Mouse (Mus musculus): ENCODE data around the gene D6Ertd527e.

D6Ertd527e gene

DNA sequence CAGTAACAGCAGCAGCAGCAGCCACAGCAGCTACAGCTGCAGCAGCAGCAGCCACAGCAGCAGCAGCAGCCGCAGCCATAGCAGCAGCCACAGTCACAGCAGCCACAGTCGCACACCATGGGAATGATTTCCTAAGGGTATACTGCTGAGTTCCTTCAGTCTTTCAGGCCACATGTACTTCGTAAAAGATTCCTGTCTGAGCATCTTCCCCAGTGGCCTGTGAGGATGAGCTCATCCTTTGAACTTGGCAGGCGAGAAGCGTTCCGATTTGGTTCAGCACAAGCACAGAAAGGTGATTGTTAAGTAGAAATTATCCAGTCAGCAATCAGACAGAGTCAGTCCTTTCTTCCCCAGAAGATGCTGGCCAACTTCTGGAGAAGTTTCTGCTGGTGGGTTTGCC lies 7.6 kb downstream of the D6Ertd527e start:
- no peak for DNase-seq (ENCODE audit: low spot score)

DNA sequence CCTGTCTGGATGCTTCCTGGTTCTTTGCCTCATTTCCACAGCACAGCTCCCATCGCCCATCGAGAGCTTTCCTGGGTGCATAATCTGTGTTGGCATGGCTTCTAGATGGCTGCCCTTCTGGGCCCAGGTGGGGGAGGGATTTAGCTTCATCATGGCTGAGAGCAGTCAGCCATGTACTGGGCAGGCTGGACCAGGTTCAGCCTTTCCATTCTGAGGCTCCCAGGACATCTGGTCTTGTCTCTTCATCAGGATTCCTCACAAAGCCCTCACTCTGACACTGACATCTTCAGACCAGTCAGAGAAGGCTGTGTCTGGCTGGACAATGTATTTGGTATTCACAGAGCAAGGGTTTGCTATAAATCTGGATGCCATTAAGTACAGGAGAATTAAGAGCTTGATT lies 11.4 kb downstream of the D6Ertd527e start:
- no peak for DNase-seq (ENCODE audit: low spot score)

DNA sequence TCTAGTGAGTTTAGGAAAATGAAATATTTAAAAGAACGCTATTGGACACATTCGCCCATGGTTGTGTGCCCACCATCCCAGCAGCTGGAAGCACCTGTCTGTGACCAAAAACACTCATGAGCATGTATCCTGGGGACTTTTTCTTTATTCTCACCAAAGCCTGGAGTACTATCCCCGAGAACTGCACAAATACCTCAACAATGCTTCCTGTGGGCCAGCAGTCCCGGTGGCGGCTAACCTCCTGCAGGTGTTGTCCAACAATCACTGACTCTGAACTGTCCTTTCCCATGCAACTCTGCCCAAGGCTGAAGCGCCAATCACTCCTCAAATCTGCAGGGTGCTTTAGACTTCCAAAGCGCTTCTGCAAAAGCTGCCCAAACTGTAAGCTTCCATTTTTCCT lies 12.1 kb downstream of the D6Ertd527e start:
- no peak for DNase-seq (ENCODE audit: low spot score)

DNA sequence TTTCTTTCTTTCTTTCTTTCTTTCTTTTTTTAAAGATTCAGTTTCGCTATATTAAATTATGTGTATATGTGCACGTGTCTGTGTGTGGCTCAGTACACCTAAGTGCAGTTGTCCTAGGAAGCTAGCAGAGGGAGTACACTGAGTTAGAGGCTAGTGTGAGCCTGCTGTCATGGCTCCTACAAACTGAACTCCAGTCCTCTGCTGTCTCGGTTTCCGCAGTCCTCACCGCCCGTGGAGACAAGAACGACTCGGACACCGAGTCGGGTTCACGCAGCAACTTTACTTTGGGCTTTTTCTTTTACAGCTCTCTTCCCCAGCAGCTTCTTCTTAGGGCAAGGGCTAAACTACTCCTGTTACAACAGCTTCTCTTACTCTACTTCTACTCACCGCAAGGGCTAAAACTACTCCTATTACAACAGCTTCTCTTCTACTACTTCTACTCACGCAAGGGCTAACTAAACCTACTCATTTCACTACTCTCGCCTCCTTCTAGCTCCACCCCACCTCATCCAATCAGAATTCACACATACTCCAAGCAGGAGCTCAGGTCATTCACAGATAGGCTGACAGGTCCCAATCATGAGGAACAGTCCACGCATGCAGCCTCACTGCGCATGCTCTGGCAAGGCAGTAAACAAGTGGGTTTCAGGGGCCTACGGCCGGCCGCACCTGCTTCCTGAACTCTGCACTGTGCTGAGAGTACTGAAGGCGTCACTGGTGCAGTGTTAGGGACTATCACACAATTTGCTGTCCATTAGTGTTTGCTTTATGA lies 14.7 kb downstream of the D6Ertd527e start:
- DNase-seq (ENCODE audit: low spot score): peak; percentile 83

DNA sequence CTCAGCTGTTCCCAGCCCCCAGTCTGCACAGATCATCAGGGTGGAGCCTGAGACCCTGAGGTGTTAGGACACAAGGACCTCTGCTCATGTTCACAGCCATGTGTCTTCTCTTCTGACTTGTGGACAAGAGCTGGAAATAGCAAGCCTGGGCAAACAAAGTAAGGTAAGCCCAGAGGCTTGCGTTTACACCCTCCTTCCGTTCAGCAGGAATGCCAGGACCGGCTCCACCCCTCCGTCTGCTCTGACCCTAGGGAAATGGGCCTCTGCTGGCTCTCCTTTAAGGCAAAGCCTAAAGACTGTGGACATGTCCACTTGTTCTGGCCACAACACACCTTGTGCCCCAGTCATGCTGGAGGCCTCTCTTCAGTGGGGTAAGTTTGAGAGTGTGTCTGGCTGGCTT lies 15.4 kb downstream of the D6Ertd527e start:
- DNase-seq (ENCODE audit: low spot score): no peak

DNA sequence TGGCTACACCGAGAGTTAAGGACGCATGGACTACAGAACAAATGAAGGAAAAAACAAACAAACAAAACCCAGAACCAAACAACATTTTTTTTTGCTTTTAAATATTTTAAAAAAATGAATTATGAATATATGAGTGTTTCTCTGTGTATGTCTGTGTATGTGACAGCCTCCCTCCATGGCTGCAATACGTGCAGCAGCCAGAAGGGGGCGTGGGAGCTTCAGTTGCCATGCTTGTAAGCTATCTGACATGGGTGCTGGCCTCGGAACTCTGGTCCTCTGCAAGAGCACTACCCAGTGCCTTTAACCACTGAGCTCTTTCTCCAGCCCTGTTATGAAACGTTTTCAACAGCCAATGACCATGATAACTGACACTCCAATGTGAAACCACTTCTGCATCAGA lies 16.1 kb downstream of the D6Ertd527e start:
- no peak for DNase-seq (ENCODE audit: low spot score)

DNA sequence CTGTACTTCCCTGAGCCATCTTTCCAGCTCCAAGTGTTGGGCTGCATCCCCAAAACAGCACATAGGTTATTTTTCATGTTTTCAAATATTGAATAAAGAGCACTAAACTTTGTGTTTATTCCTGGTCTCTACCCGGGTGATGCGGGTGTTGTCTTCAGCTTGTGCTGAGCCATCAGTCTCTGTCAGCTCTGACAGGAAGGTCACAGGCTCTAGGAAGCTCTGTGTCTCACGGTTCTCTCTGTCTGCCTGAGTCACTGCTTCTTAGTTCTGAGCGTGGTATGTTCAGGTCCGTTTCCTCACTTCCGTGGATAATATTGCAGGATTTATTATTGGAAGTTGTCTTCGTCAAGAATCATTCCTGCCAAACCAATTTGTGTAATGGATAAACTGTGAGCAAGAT lies 17.4 kb downstream of the D6Ertd527e start:
- DNase-seq (ENCODE audit: low spot score): no peak

DNA sequence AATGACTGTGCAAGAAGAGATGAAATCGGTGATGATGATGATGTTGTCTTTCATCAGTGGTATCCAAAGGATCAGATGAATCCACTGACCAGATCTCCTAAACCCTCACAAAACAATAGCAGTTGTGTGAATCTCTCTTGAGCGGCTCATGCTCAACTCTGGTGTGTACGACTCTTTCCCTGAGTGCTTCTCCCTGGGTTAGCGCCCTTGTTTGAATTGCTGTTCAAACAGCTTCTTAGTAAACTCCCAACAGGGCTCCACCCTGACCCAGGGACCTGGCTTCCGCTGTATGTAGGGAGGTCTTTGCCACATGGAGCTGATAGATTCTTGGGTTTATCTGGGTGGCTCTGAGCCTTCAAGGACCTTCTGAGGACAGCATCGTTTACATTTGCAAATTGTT lies 18.9 kb downstream of the D6Ertd527e start:
- no peak for DNase-seq (ENCODE audit: low spot score)

DNA sequence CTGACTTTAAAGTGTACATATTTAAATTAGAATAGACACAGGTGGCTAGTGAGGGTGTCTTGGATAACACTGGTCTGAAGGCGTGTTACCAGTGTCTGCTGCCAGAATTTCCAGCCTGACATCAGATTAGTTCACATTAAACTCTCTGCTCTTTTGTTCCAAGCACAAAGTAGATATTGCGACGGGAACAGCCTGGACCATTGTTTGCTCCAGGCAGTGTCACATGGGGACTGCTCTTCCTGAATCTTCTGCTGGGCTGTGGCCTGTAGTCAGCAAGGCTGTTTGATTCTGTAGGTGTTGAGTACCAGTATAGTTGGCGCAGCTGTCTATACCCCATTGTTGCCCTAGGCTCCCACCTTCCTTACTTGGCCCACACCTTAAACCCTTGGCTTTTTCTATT lies 19.4 kb downstream of the D6Ertd527e start:
- DNase-seq (ENCODE audit: low spot score): no peak

DNA sequence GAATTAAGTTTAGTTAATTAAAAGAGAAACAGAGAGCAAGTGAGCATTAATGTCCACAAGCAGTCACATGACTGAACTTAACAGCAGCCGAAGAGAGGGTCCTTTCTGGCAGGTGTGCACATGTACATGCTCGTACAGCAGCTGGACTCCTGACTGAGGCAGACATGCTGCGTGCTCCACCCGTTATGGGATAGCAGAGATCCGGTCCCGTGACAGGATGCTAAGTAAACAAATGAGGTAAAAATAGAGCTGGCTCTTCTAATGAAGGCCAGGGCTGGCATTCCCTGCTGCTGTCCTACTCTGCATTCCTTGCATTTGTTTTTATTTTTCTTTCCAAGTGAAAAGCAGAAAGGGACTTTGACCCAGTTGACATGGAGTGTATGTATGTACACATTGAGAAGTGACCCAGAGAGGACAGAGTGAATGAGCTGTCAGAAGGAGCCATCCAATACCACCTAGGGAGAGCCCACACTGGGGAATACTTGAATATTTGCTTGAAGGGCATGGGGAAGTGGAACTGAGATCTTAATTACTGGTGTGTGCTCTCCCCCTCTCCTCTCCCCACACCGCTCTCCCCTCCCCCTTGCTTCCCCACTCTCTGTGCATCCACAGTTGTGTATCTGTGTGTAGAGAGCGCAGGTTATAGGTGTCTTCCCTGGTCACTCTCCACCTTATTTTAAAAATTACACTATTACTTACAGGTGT lies 22.7 kb downstream of the D6Ertd527e start:
- DNase-seq (ENCODE audit: low spot score): no peak

DNA sequence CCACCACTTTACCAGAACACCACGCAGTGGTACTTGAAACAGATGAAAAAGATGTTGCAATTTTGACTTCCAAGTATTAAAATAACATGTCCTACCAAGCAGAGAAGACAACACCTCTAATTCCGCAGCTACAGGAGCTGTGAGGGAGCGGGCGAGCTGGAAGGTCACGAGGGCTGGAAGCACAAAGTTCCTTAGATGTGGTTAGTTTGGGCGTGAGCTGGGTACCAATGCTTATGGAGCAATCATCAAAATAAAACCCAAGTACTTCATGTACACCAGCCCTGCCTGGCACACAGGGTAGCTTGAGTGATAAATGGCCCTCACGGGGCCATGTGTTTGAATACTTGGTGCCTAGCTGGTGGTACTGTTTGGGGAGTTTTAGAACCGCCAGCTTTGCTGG lies 25.3 kb downstream of the D6Ertd527e start:
- DNase-seq (ENCODE audit: low spot score): no peak

DNA sequence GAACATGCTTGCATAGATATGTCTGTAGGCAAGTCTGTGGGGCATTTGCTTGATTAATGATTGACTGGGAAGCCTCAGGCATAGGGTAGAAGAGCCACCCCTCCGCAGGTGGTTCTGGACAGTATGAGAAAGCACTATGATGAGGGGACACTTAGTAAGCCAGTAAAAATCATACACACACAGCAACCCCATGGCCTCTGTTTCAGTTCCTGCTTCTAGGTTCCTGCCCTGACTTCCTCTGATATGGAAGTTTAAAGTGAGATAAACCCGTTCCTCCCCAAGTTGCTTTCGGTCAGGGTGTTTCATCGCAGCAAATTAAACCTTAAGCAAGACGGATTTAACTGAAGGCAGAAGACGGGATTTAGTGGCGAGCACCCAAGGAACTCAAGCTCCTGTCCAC lies 26.1 kb downstream of the D6Ertd527e start:
- no peak for DNase-seq (ENCODE audit: low spot score)

DNA sequence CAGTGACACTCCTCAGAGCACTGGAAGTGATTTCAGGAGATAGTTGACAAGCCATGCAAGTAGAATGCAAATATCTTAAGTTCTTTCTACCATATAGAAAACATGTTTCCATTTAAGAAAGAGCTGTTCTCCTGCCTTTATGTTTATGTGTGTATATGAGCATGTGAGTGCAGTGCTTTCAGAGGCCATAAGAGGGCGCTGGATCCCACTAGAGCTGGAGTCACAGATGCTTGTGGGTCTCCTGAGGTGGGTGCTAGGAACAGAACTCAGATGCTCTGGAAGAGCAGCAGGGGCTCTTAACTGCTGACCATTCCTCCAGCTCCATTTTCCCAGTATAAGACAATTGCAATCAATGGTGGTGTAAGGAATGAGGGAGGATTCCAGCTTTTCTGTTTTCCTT lies 26.5 kb downstream of the D6Ertd527e start:
- no peak for DNase-seq (ENCODE audit: low spot score)

DNA sequence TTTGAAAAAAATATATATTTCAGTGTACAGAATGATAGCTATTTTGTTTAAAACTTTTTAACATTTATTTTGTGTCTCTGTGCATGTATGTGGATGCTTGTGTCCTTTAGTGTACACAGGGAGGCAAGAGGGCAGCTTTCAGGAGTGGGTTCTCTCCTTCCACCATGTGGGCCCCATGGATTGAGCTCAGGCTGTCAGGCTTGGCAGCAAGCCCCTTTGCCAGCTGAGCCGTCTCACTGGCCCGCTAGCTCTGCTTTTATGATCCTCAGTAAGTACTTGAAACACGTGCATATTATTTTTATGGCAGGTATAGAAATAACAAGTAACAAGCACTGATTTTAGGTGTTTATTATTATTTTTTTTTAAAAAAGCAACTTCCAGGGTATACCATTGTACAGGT lies 29.0 kb downstream of the D6Ertd527e start:
- DNase-seq (ENCODE audit: low spot score): no peak

DNA sequence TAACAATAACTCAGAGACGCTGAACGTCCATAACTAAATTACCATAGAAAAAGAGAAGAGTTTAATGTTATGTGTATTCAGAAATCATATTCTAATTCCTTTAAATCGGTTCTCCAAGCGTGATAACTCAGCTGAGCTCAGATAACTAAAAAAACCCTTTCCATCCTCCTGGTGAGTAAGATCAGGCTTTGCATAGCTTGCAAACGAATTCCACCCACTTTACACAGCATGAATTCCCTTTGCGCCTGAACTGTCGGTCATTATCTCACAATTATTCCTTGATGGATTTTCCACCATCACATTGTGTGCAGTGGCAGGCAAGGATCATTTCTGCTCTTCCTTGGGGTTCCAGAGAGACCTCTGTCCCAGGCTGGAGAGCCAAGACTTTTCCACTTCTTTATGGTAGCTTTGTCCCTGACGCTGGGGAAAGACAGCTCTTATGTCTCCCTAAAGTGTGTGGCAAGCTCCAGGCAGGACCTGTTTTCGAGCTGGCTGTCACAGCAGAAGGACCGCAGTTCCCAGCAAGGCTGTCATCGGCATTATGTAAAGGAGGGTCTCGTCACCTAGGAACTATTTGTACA lies 29.5 kb downstream of the D6Ertd527e start:
- DNase-seq (ENCODE audit: low spot score): no peak

DNA sequence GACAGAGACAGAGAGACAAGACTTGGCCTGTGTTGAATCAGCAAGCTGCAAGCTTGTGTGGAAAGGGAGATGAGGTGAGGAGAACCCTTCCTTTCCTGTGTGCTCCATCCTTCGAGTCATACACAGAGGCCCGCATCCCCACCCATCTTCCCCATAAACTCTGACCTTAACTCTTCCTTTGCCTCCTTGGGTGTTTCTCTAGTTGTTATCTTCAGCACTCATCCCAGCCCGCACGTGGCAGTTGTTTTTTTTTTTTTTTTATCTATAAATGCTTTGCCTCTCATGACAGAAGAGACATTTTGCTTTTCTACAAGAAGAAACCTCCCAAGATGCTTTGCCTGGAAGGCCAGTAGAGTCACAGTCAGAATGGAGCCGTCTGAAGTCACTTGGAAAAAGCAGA lies 33.9 kb downstream of the D6Ertd527e start:
- DNase-seq (ENCODE audit: low spot score): no peak

DNA sequence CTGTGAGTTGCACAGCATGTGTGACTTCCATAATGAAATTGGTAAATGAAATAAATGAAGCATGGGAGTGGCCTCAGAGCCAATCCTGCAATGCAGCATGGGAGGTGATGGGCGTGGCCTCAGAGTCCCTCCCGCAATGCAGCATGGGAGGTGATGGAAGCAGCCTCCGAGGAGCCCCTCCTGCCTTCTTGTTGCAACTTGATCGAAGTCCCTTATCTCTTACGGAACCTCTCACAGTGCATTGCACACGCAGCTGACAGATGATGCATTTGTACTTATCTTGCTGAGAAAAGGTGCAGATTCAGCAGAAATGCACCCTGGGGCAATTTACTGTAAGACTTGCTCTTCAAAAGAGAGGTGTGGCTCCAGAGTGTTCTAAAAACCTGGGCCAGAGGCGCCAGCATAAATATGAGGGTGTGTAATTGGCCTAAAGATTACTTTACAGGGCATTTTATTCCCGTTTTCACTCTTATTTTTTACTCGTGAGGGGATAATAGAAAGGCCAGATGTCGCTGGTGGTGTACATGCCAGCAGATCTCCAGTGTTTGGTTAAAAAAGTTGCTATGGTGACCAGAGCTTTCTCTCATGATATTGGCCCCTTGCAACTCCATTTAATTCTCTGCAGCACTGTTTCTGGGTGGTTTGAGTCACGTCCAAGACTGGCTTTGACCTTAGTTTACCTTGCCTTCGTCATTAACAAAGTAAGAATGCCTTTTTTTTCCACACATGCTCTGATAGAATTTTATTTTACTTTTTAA lies 35.4 kb downstream of the D6Ertd527e start:
- no peak for DNase-seq (ENCODE audit: low spot score)

DNA sequence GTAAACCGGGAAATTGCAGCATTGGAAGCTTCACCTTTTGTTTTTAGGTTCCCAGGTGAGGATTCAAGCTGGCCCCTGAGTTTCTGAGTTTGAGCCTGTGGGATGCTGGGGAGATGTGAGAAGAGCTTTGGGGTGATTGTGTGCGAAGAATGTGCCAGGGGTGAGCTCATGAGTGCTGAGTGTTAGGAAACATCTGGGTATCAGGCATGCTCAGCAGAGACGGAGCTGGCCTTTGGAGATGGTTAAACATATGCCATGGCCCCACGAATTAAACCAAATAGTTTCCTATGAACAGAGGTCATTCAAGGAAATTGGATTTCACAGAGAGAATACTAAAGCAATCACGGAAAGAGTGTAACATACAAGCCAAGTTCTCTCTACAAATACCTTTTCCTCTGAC lies 37.7 kb downstream of the D6Ertd527e start:
- no peak for DNase-seq (ENCODE audit: low spot score)

DNA sequence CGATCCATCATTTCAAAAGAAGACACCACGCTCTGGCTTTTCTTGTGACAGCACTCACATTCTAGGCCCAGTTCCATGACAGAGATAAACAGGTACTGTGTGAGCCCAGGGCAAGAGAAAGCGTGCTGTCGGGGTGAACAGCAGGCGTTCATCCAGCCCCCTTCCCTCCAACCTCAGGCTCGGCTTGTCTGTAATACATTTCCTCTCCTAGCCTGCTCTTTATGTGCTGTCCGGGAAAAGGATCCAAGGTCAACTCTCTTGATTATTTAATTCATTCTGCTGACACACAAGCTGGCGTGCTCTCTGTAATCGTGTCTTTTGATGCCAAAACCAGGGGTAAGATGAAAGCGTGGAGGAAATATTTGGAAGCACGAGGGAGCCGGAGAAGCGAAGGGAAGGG lies 39.0 kb downstream of the D6Ertd527e start:
- DNase-seq (ENCODE audit: low spot score): no peak

DNA sequence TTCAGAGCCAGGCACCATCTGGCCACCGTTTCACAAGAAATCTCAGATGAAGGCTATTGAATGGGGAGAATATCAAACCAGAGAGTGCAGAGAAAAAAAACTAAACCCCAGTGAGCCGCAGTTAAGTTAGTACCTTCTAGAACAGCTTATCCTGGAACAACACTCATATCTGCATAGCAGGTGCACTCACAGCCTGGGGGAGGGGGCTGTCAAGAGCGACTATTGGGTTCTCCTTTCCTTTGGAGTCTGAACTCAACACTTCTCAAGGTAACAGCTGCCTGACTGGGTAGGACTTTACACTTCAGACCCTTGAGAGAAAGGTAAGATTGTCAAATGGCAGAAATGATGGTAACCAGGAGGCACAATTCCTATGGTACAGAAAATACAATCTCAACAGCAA lies 43.4 kb downstream of the D6Ertd527e start:
- no peak for DNase-seq (ENCODE audit: low spot score)

DNA sequence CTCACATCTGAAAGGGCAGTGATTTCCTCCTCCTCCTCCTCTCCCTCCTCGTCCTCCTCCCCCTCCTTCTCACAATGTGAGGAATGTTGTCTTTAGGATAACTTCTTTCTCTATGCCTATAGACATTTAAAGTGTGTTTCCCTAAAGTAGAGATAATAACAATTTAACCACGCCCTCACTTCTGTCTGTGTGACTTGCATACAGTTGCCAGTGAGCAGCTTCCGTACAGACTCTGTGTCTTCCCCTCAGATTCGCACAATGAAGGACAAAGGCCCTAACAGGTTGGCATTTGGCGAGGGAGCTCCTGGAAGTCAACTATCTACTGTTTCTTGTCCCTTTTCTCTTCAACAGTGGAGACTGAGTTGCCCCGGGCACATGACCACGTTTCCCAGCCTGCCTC lies 45.9 kb downstream of the D6Ertd527e start:
- DNase-seq (ENCODE audit: low spot score): no peak

DNA sequence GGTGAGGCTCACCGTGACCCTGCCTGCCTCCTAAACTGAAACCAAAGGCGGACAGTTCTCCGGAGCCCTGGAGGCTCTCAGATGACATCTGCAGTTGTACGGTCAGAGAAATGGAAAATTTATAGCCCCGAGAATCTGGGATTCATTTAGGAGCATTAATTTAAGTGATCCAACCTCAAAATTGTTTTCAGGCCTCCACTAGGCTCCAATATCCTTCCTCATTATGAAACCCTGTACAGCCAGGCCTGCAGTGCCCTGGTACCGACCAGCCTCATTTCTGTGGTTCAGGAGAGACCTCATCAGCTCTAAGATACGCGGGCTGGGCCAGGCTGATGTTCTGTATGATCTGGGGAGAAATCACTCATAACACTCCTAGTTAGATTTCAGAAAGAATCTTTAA lies 46.9 kb downstream of the D6Ertd527e start:
- DNase-seq (ENCODE audit: low spot score): no peak
